Mouse (Mus musculus) C2C12 (cell line): Measurements from ENCODE around the gene Cbs. TPM values are rescaled to one million over a fixed set of nuclear protein-coding genes. Genes with fewer than 3 reads are reported as not detected.

Experiments
- H3K27me3 ChIP-seq: one replicate; pipeline ENCODE4 v1.6.1; 2011; ENCODE audit not compliant: control insufficient read depth, insufficient read depth, insufficient read length
- H3K36me3 ChIP-seq: one replicate; pipeline ENCODE4 v1.6.1; 2011; ENCODE audit not compliant: control insufficient read depth, insufficient read depth
- H3K4me3 ChIP-seq: one replicate; pipeline ENCODE4 v1.5.1; 2011; ENCODE audit warnings: mild to moderate bottlenecking, control low read depth; ENCODE audit not compliant: poor library complexity, insufficient read depth, severe bottlenecking
- H3K79me2 ChIP-seq: one replicate; pipeline ENCODE4 v1.6.1; 2011; ENCODE audit not compliant: control insufficient read depth, insufficient read depth
- H3K79me3 ChIP-seq: one replicate; pipeline ENCODE4 v1.6.1; 2011; ENCODE audit warnings: low read depth, control low read depth
- H3ac ChIP-seq: one replicate; pipeline ENCODE3; 2011; ENCODE audit warnings: low read depth; ENCODE audit not compliant: control insufficient read depth, insufficient read length
- CEBPB ChIP-seq: IDR thresholded peaks from one replicate; pipeline ENCODE4 v1.6.1; 2011; ENCODE audit warnings: low read depth, mild to moderate bottlenecking, control low read depth, moderate library complexity
- CTCF ChIP-seq: IDR thresholded peaks from one replicate; pipeline ENCODE4 v1.5.1; 2011; ENCODE audit not compliant: control insufficient read depth, insufficient read depth, insufficient read length
- FOSL1 ChIP-seq: IDR thresholded peaks from one replicate; pipeline ENCODE4 v1.8.0; 2011; ENCODE audit warnings: mild to moderate bottlenecking, low read length; ENCODE audit not compliant: poor library complexity, insufficient read depth, severe bottlenecking
- MAX ChIP-seq: IDR thresholded peaks from one replicate; pipeline ENCODE4 v1.6.1; 2011; ENCODE audit warnings: mild to moderate bottlenecking, control low read depth
- MYOD1 ChIP-seq: IDR thresholded peaks from one replicate; pipeline ENCODE4 v1.6.1; 2011; ENCODE audit warnings: low read depth; ENCODE audit not compliant: control insufficient read depth, insufficient read length
- MYOG ChIP-seq: IDR thresholded peaks from one replicate; pipeline ENCODE4 v1.6.1; 2011; ENCODE audit not compliant: control insufficient read depth, insufficient read length; ENCODE audit errors: extremely low read depth
- USF1 ChIP-seq: IDR thresholded peaks from one replicate; pipeline ENCODE4 v1.6.1; 2011; ENCODE audit warnings: low read depth, mild to moderate bottlenecking, control low read depth, moderate library complexity
- polyA plus RNA-seq: library from polyadenylated mRNA; unstranded; fragments of >200 nt; fragmentation: generic; extraction: Trizol; gene quantifications from one replicate; pipeline ENCODE4 v1.2.1, GENCODE M21; 2012; ENCODE audit warnings: missing spikeins

The Cbs gene
- polyA plus RNA-seq, 1 experiment = 0.25 TPM

- Histone ChIP-seq H3K79me2 (peaks cover 82% of the 10 kb centered on the region), H3K4me3 (no peak overlapping the region), H3K36me3 (peaks cover 69% of the 10 kb centered on the region), H3K79me3 (peaks cover 73% of the 10 kb centered on the region), H3ac (no peak overlapping the region), H3K27me3 (no peaks in the 10 kb centered on the region)
- TF ChIP-seq MYOG = no peak
- no peak for TF ChIP-seq MAX
- no peak for TF ChIP-seq FOSL1
- TF ChIP-seq USF1 = no peak
- TF ChIP-seq CTCF = no peak
- no peak for TF ChIP-seq MYOD1
- no peak for TF ChIP-seq CEBPB
Observed at GRCm38 (mm10) chr17:31655366-31655765, 18.3 kb upstream of the Cbs start.

- no peak overlapping the region for H3ac ChIP-seq
- H3K4me3 ChIP-seq = no peak overlapping the region
- H3K79me2 ChIP-seq = peaks cover 83% of the 10 kb centered on the region
- peaks cover 79% of the 10 kb centered on the region for H3K79me3 ChIP-seq
- no peaks in the 10 kb centered on the region for H3K27me3 ChIP-seq
- peaks cover 89% of the 10 kb centered on the region for H3K36me3 ChIP-seq
- TF ChIP-seq MAX = no peak
- TF ChIP-seq FOSL1 = no peak
- no peak for TF ChIP-seq CEBPB
- no peak for TF ChIP-seq CTCF
- TF ChIP-seq USF1 = no peak
- no peak for TF ChIP-seq MYOG
- no peak for TF ChIP-seq MYOD1
Observed at GRCm38 (mm10) chr17:31653277-31653676, 16.2 kb upstream of the Cbs start.

GRCm38 (mm10) chr17:31652152-31652551 lies 15.1 kb upstream of the Cbs start:
- H3K4me3 ChIP-seq = no peak overlapping the region

GRCm38 (mm10) chr17:31646199-31647002 lies 9.4 kb upstream of the Cbs start:
- Histone ChIP-seq H3K79me3 (peaks cover 11% of the 10 kb centered on the region), H3K4me3 (no peak overlapping the region), H3K79me2 (peaks cover 14% of the 10 kb centered on the region), H3K27me3 (no peaks in the 10 kb centered on the region), H3K36me3 (peaks cover 55% of the 10 kb centered on the region), H3ac (no peak overlapping the region)
- TF ChIP-seq FOSL1 (no peak), USF1 (no peak), MYOD1 (no peak), MAX (no peak), CEBPB (no peak)

More at GRCm38 (mm10) chr17:31652152-31652551, 15.1 kb upstream of the Cbs start:
- Histone ChIP-seq H3K36me3 (peaks cover 96% of the 10 kb centered on the region), H3ac (no peak overlapping the region), H3K27me3 (no peaks in the 10 kb centered on the region), H3K79me2 (peaks cover 71% of the 10 kb centered on the region), H3K79me3 (peaks cover 68% of the 10 kb centered on the region)
- TF ChIP-seq MAX (no peak), MYOG (no peak), CTCF (no peak), USF1 (no peak), FOSL1 (no peak), MYOD1 (no peak), CEBPB (no peak)

- H3K36me3 ChIP-seq = peaks cover 21% of the 10 kb centered on the region
- H3K79me3 ChIP-seq = no peaks in the 10 kb centered on the region
- no peak for TF ChIP-seq FOSL1
- no peak for TF ChIP-seq CTCF
- TF ChIP-seq MYOD1 = no peak
- H3K27me3 ChIP-seq = no peaks in the 10 kb centered on the region
- H3K79me2 ChIP-seq = no peaks in the 10 kb centered on the region
- no peak overlapping the region for H3K4me3 ChIP-seq
- H3ac ChIP-seq = no peak overlapping the region
Observed at GRCm38 (mm10) chr17:31642913-31643312, 5.9 kb upstream of the Cbs start.
